Mouse (Mus musculus): Measurements from ENCODE around the gene Tango2.

The Tango2 gene

GRCm38 (mm10) chr16:18347931-18348600 is at the start of gene Tango2, which contains the start of gene Arvcf:
Tango2 (minus strand) TSS chr16:18348103.
Arvcf (plus strand) TSS chr16:18348182.
- peak; percentile 72 for DNase-seq

GRCm38 (mm10) chr16:18396791-18397621 is 49.1 kb upstream of the Tango2 start:
- no peak for DNase-seq

GRCm38 (mm10) chr16:18396201-18396600 is 48.3 kb upstream of the Tango2 start:
- no peak for DNase-seq

- no peak for DNase-seq
Observed at GRCm38 (mm10) chr16:18395620-18396036, 47.7 kb upstream of the Tango2 start.

- DNase-seq, result no peak
Observed at GRCm38 (mm10) chr16:18394777-18395619, 47.1 kb upstream of the Tango2 start.

- DNase-seq, result no peak
Observed at GRCm38 (mm10) chr16:18394056-18394455, 46.2 kb upstream of the Tango2 start.

- no peak for DNase-seq
Observed at GRCm38 (mm10) chr16:18393595-18393994, 45.7 kb upstream of the Tango2 start.

GRCm38 (mm10) chr16:18392469-18393426 is 44.8 kb upstream of the Tango2 start:
- peak; percentile 90 for DNase-seq

GRCm38 (mm10) chr16:18391728-18392127 is 43.8 kb upstream of the Tango2 start:
- no peak for DNase-seq

- no peak for DNase-seq
Observed at GRCm38 (mm10) chr16:18391127-18391526, 43.2 kb upstream of the Tango2 start.

- no peak for DNase-seq
Observed at GRCm38 (mm10) chr16:18390399-18390798, 42.5 kb upstream of the Tango2 start.

- no peak for DNase-seq
Observed at GRCm38 (mm10) chr16:18388583-18389435, 40.9 kb upstream of the Tango2 start.

- DNase-seq, result peak; percentile 44
Observed at GRCm38 (mm10) chr16:18387704-18388582, 40.0 kb upstream of the Tango2 start.

- DNase-seq, result no peak
Observed at GRCm38 (mm10) chr16:18386972-18387371, 39.1 kb upstream of the Tango2 start.

GRCm38 (mm10) chr16:18386451-18386850 is 38.5 kb upstream of the Tango2 start:
- no peak for DNase-seq

GRCm38 (mm10) chr16:18385411-18385810 is 37.5 kb upstream of the Tango2 start:
- DNase-seq, result no peak

GRCm38 (mm10) chr16:18384659-18385058 is 36.8 kb upstream of the Tango2 start:
- DNase-seq, result no peak

- no peak for DNase-seq
Observed at GRCm38 (mm10) chr16:18384211-18384610, 36.3 kb upstream of the Tango2 start.

GRCm38 (mm10) chr16:18383756-18384155 is 35.9 kb upstream of the Tango2 start:
- DNase-seq, result no peak
